Mouse (Mus musculus) spleen, embryonic (tissue): ENCODE measurements at regions not wholly inside any gene's neighbourhood (a gene's known extent, or its start where the extent isn't known, plus 50 kb on each side); places are given as distances from the start of the nearest gene placed in this dataset.

ENCODE experiments used
- CTCF ChIA-PET: fragments of 350-600 bp; sonication (Branson Sonifier 250); formaldehyde crosslinking; loops from one replicate; lab custom pipeline; 2022; lab: Charles Lee

GRCm38 (mm10) chr19:37754024-37754423, 56.4 kb downstream of the Cyp26a1 start:
- CTCF ChIA-PET, result no interaction called here

GRCm38 (mm10) chr19:37755372-37755771, 57.8 kb downstream of the Cyp26a1 start:
- CTCF ChIA-PET, result no interaction called here

GRCm38 (mm10) chr19:37769376-37769775, 71.8 kb downstream of the Cyp26a1 start:
- CTCF ChIA-PET, result no interaction called here

GRCm38 (mm10) chr19:37771956-37772355, 74.4 kb downstream of the Cyp26a1 start:
- CTCF ChIA-PET, result no interaction called here

- CTCF ChIA-PET, result no interaction called here
Measured at GRCm38 (mm10) chr19:37774551-37774950, 77.0 kb downstream of the Cyp26a1 start.

GRCm38 (mm10) chr19:37774966-37775365, 77.4 kb downstream of the Cyp26a1 start:
- CTCF ChIA-PET, result no interaction called here

- CTCF ChIA-PET, result interaction anchor here (0.7 kb wide), 1 partner anchor 77 kb away, joined by 3 read pairs; no protein-coding TSS in a partner anchor
Measured at GRCm38 (mm10) chr19:37777961-37778360, 80.4 kb downstream of the Cyp26a1 start.

- CTCF ChIA-PET, result no interaction called here
Measured at GRCm38 (mm10) chr19:37778568-37778967, 81.0 kb downstream of the Cyp26a1 start.

GRCm38 (mm10) chr19:37788540-37788939, 90.9 kb downstream of the Cyp26a1 start:
- CTCF ChIA-PET, result no interaction called here

GRCm38 (mm10) chr19:37789576-37790180, 92.1 kb downstream of the Cyp26a1 start:
- CTCF ChIA-PET, result interaction anchor here (0.6 kb wide), 1 partner anchor 732 kb away, joined by 20 read pairs; no protein-coding TSS in a partner anchor

- CTCF ChIA-PET, result no interaction called here
Measured at GRCm38 (mm10) chr19:37790281-37791073, 92.9 kb downstream of the Cyp26a1 start.

GRCm38 (mm10) chr19:37793176-37793575, 95.6 kb downstream of the Cyp26a1 start:
- CTCF ChIA-PET, result no interaction called here

GRCm38 (mm10) chr19:37795552-37796343, 98.2 kb downstream of the Cyp26a1 start:
- CTCF ChIA-PET, result no interaction called here

GRCm38 (mm10) chr19:37800161-37800660, 102.6 kb downstream of the Cyp26a1 start:
- CTCF ChIA-PET, result interaction anchor here (0.6 kb wide), 1 partner anchor 73 kb away, joined by 3 read pairs; no protein-coding TSS in a partner anchor

GRCm38 (mm10) chr19:37809666-37810065, 112.1 kb downstream of the Cyp26a1 start:
- CTCF ChIA-PET, result no interaction called here

- CTCF ChIA-PET, result no interaction called here
Measured at GRCm38 (mm10) chr19:37814089-37815073, 116.8 kb downstream of the Cyp26a1 start.

GRCm38 (mm10) chr19:37815627-37816026, 118.0 kb downstream of the Cyp26a1 start:
- CTCF ChIA-PET, result no interaction called here

GRCm38 (mm10) chr19:37821243-37821642, 123.6 kb downstream of the Cyp26a1 start:
- CTCF ChIA-PET, result interaction anchor here (0.6 kb wide), 1 partner anchor 64 kb away, joined by 3 read pairs; no protein-coding TSS in a partner anchor

- CTCF ChIA-PET, result interaction anchor here (0.6 kb wide), 1 partner anchor 65 kb away, joined by 3 read pairs; no protein-coding TSS in a partner anchor
Measured at GRCm38 (mm10) chr19:37821671-37822190, 124.1 kb downstream of the Cyp26a1 start.

- CTCF ChIA-PET, result no interaction called here
Measured at GRCm38 (mm10) chr19:37824155-37824554, 126.6 kb downstream of the Cyp26a1 start.
